In genomic region chr2:110192702-110193312, GRCm38 (mm10) we compare ENCODE assay signal across 7 mouse cellular contexts.
DNase-seq lines count a peak whose midpoint lies in the region; ATAC-seq and TF ChIP-seq lines count a peak whose summit lies in the region.

No protein-coding gene starts in this region.

- no peak overlapping the region for H3K9ac ChIP-seq in hindbrain, embryonic 12.5 days
- H3K9ac ChIP-seq in limb, embryonic 11.5 days (ENCODE audit: low read length) = no peak overlapping the region

- no peaks in the 10 kb centered on the region for H3K27me3 ChIP-seq in testis, adult 2 months (ENCODE audit: control insufficient read depth, insufficient read depth, low read length)
- H3K27me3 ChIP-seq in hindbrain, embryonic 12.5 days = no peaks in the 10 kb centered on the region
- H3K27me3 ChIP-seq in limb, embryonic 11.5 days (ENCODE audit: control insufficient read depth, insufficient read depth, low read length) = no peaks in the 10 kb centered on the region

- H3K27ac ChIP-seq in testis, adult 2 months (ENCODE audit: control insufficient read depth, insufficient read depth, low read depth, low read length) = peak overlapping the region; percentile 78
- H3K27ac ChIP-seq in hindbrain, embryonic 12.5 days = no peak overlapping the region; the same call in 1 of the 2 replicates
- peak overlapping the region; percentile 37; the same call in 1 of the 2 replicates for H3K27ac ChIP-seq in limb, embryonic 11.5 days (replicated peaks; ENCODE audit: low read depth, low read length)

- no peak for TF ChIP-seq POLR2A in testis, adult 2 months (IDR thresholded peaks at IDR 0.05; ENCODE audit: control insufficient read depth, low read depth, low read length)

- H3K4me3 ChIP-seq in testis, adult 2 months (ENCODE audit: control insufficient read depth, low read depth, low read length) = no peak overlapping the region
- H3K4me3 ChIP-seq in hindbrain, embryonic 12.5 days = no peak overlapping the region
- H3K4me3 ChIP-seq in limb, embryonic 11.5 days (ENCODE audit: low read depth, low read length) = no peak overlapping the region

- no peaks in the 10 kb centered on the region for H3K4me1 ChIP-seq in testis, adult 2 months (ENCODE audit: control insufficient read depth, insufficient read depth, low read length)
- peaks cover 13% of the 10 kb centered on the region for H3K4me1 ChIP-seq in hindbrain, embryonic 12.5 days
- H3K4me1 ChIP-seq in limb, embryonic 11.5 days (ENCODE audit: control insufficient read depth, insufficient read depth, low read length) = peaks cover 27% of the 10 kb centered on the region

- TF ChIP-seq CTCF in testis, adult 2 months (IDR thresholded peaks at IDR 0.05; ENCODE audit: control insufficient read depth, insufficient read depth, insufficient replicate concordance, low read depth, low read length) = no peak

- no peak for DNase-seq in testis, postnatal 10 days (ENCODE audit: low spot score)
- peak; percentile 59 for DNase-seq in limb, embryonic 11.5 days (ENCODE audit: low spot score)
- DNase-seq in left cerebral cortex, postnatal 4 days = no peak
- DNase-seq in thymus, postnatal 4 days = no peak
- DNase-seq in cerebellum, adult 8-10 months = no peak

- H3K9me3 ChIP-seq in hindbrain, embryonic 12.5 days (replicated peaks) = no peaks in the 10 kb centered on the region
- no peaks in the 10 kb centered on the region for H3K9me3 ChIP-seq in limb, embryonic 11.5 days (ENCODE audit: control insufficient read depth, low read length)

- H3K36me3 ChIP-seq in testis, adult 2 months (ENCODE audit: control insufficient read depth, insufficient read depth, low read length) = no peaks in the 10 kb centered on the region
- no peaks in the 10 kb centered on the region for H3K36me3 ChIP-seq in hindbrain, embryonic 12.5 days
- no peaks in the 10 kb centered on the region for H3K36me3 ChIP-seq in limb, embryonic 11.5 days (ENCODE audit: control insufficient read depth, insufficient read depth, low read length)

- WGBS in hindbrain, embryonic 12.5 days = 36% methylated on average over 3 of the region's 3 CpGs
- WGBS in limb, embryonic 11.5 days = 20% methylated on average over 3 of the region's 3 CpGs

- peak overlapping the region; percentile 30; the same call in 1 of the 2 replicates for H3K4me2 ChIP-seq in hindbrain, embryonic 12.5 days (replicated peaks)
- peak overlapping the region; percentile 3; the same call in 1 of the 2 replicates for H3K4me2 ChIP-seq in limb, embryonic 11.5 days (ENCODE audit: low read depth, severe bottlenecking)

- ATAC-seq in hindbrain, embryonic 12.5 days (ENCODE audit: low FRiP score) = peak; percentile 56
- ATAC-seq in limb, embryonic 11.5 days (ENCODE audit: insufficient number of reproducible peaks, low FRiP score, low TSS enrichment, low read depth) = peak; percentile 85

- intact Hi-C loops in left cerebral cortex, postnatal 4 days (cut with DNase I) = no loop called here
